Mouse (Mus musculus) MEL (cell line): ENCODE measurements around the gene Nccrp1.

Source experiments
- CTCF ChIP-seq, 3 experiments: IDR thresholded peaks in 2 of 3; conservative IDR thresholded peaks in 1 of 3; 2 replicates each; pipeline ENCODE4 v1.5.1; 2011 to 2012; ENCODE audit warnings: low read length in 3 of 3, low read depth in 2 of 3, mild to moderate bottlenecking in 2 of 3, improper control_type of control experiment in 1 of 3, inconsistent platforms in 1 of 3, mixed read lengths in 1 of 3, moderate library complexity in 1 of 3; ENCODE audit not compliant: control insufficient read depth in 1 of 3, insufficient read depth in 1 of 3, poor library complexity in 1 of 3, severe bottlenecking in 1 of 3
- E2F4 ChIP-seq: IDR thresholded peaks from 2 replicates; pipeline ENCODE4 v1.6.1; 2011; ENCODE audit warnings: low read depth, low read length, improper control_type of control experiment, borderline replicate concordance
- EP300 ChIP-seq, 2 experiments: IDR thresholded peaks; 2 replicates each; pipeline ENCODE4 v1.6.1; 2011; ENCODE audit warnings: improper control_type of control experiment in 2 of 2, low read length in 2 of 2, low read depth in 1 of 2, mild to moderate bottlenecking in 1 of 2
- GATA1 ChIP-seq: IDR thresholded peaks from 2 replicates; pipeline ENCODE4 v1.6.1; 2011; ENCODE audit warnings: low read depth, low read length, improper control_type of control experiment
- MAZ ChIP-seq: IDR thresholded peaks from 2 replicates; pipeline ENCODE4 v1.6.1; 2012; ENCODE audit warnings: low read depth, mild to moderate bottlenecking, inconsistent platforms, low read length, improper control_type of control experiment
- MYC ChIP-seq: IDR thresholded peaks from 2 replicates; pipeline ENCODE4 v1.6.1; 2011; ENCODE audit warnings: low read depth, mild to moderate bottlenecking, low read length, improper control_type of control experiment, moderate library complexity
- POLR2A ChIP-seq, 2 experiments: IDR thresholded peaks; 2 replicates each; pipeline ENCODE4 v1.6.1; 2011 to 2012; ENCODE audit warnings: low read length in 2 of 2, mild to moderate bottlenecking in 2 of 2, control low read depth in 1 of 2, improper control_type of control experiment in 1 of 2, low read depth in 1 of 2, moderate library complexity in 1 of 2; ENCODE audit not compliant: control insufficient read depth in 1 of 2, insufficient read depth in 1 of 2, poor library complexity in 1 of 2
- UBTF ChIP-seq: IDR thresholded peaks from 2 replicates; pipeline ENCODE4 v1.6.1; 2012; ENCODE audit warnings: low read depth, mild to moderate bottlenecking, inconsistent platforms, low read length, improper control_type of control experiment, moderate library complexity, borderline replicate concordance; ENCODE audit not compliant: insufficient read depth

DNA sequence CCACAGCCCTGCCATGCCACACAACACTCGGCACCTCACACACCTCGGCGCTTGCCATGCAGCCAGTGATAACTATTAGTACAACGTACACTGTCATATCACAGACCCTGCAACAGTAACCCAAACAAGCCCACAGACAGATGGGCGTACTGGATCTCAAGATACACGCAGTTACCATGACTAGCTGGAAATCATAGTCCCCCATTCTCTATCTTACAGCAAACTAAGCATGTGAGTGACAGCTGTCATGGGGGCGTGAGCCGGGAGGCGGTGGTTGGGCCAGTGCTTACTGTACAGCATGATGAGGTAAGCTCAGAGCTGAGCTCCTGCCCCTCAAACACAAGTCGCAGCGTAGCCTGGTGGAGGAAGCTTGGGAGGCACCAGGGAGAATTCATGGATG lies 28.5 kb upstream of the Nccrp1 start:
- TF ChIP-seq CTCF (IDR thresholded peaks at IDR 0.05 in 2 of 3, conservative IDR thresholded peaks at IDR 0.05 in 1 of 3; ENCODE audit: control insufficient read depth in 1 of 3, insufficient read depth in 1 of 3, low read depth in 2 of 3, low read length in 3 of 3, poor library complexity in 1 of 3, severe bottlenecking in 1 of 3): no peak
- TF ChIP-seq EP300 (IDR thresholded peaks at IDR 0.05; ENCODE audit: low read depth in 1 of 2, low read length in 2 of 2): no peak
- no peak for TF ChIP-seq MAZ
- no peak for TF ChIP-seq MYC
- TF ChIP-seq UBTF: no peak
- no peak for TF ChIP-seq GATA1
- no peak for TF ChIP-seq E2F4
- no peak for TF ChIP-seq POLR2A (IDR thresholded peaks at IDR 0.05; ENCODE audit: control insufficient read depth in 1 of 2, insufficient read depth in 1 of 2, low read depth in 1 of 2, low read length in 2 of 2, poor library complexity in 1 of 2)
